Mouse (Mus musculus): ENCODE measurements around the gene Skap2. TPM values are rescaled to one million over a fixed set of nuclear protein-coding genes. Genes with fewer than 3 reads are reported as not detected.
A peak's percentile ranks its signal among the peaks of the same experiment; 100 is the strongest.

Gene Skap2
- 10 to 100 TPM; 40.5 to 46.5 TPM for total RNA-seq (2021)
- long read RNA-seq, experiment 1, transcript Skap2-205 (13 exons, 3,382 nt) = major isoform, 57 of 70 reads
- long read RNA-seq, experiment 1, partial matches to known transcripts = 1 of 70 reads
- long read RNA-seq, experiment 1, other reads (novel, unspliced or antisense) = 12 of 70 reads
- long read RNA-seq, experiment 2, transcript Skap2-205 (13 exons, 3,382 nt) = major isoform, 23 of 35 reads
- long read RNA-seq, experiment 2, partial matches to known transcripts = 0 of 35 reads
- long read RNA-seq, experiment 2, other reads (novel, unspliced or antisense) = 12 of 35 reads

- peak; percentile 100 for DNase-seq
These were observed at the start of gene Skap2 for GRCm38 (mm10) chr6:52012409-52013244. TSS of gene Skap2 (minus strand) at chr6:52012549.

- no peak for DNase-seq
These were observed 46.6 kb upstream of the Skap2 start for GRCm38 (mm10) chr6:52058899-52059448.

- DNase-seq = no peak
These were observed 45.8 kb upstream of the Skap2 start for GRCm38 (mm10) chr6:52058120-52058519.

- no peak for DNase-seq
These were observed 41.5 kb upstream of the Skap2 start for GRCm38 (mm10) chr6:52053567-52054561.

GRCm38 (mm10) chr6:52050062-52050461 is 37.7 kb upstream of the Skap2 start:
- DNase-seq = no peak

GRCm38 (mm10) chr6:52045517-52045916 is 33.2 kb upstream of the Skap2 start:
- DNase-seq = peak; percentile 72

- DNase-seq = no peak
These were observed 23.7 kb upstream of the Skap2 start for GRCm38 (mm10) chr6:52036077-52036476.

GRCm38 (mm10) chr6:52031181-52031580 is 18.8 kb upstream of the Skap2 start:
- peak; percentile 64 for DNase-seq

- no peak for DNase-seq
These were observed 15.8 kb upstream of the Skap2 start for GRCm38 (mm10) chr6:52028131-52028530.

GRCm38 (mm10) chr6:52027181-52027580 is 14.8 kb upstream of the Skap2 start:
- DNase-seq = no peak

GRCm38 (mm10) chr6:52026281-52026680 is 13.9 kb upstream of the Skap2 start:
- DNase-seq = no peak

- DNase-seq = no peak
These were observed 12.4 kb upstream of the Skap2 start for GRCm38 (mm10) chr6:52024730-52025129.

GRCm38 (mm10) chr6:52022363-52022762 is 10.0 kb upstream of the Skap2 start:
- DNase-seq = no peak

- no peak for DNase-seq
These were observed 7.9 kb upstream of the Skap2 start for GRCm38 (mm10) chr6:52020276-52020675.

- no peak for DNase-seq
These were observed 1.0 kb upstream of the Skap2 start for GRCm38 (mm10) chr6:52013245-52013945.

GRCm38 (mm10) chr6:52011559-52012408 is 565 bp downstream of the Skap2 start:
- no peak for DNase-seq

GRCm38 (mm10) chr6:52009385-52009784 is 3.0 kb downstream of the Skap2 start:
- no peak for DNase-seq

GRCm38 (mm10) chr6:52008757-52009156 is 3.6 kb downstream of the Skap2 start:
- DNase-seq = no peak

- DNase-seq = peak; percentile 24
These were observed 5.6 kb downstream of the Skap2 start for GRCm38 (mm10) chr6:52006649-52007218.
